Mouse (Mus musculus) heart, adult 8-10 months (tissue): ENCODE measurements at regions not wholly inside any gene's neighbourhood (a gene's known extent, or its start where the extent isn't known, plus 50 kb on each side); places are given as distances from the start of the nearest gene placed in this dataset.

Source experiments
- DNase-seq: peaks from one replicate; pipeline ENCODE4 v3.0.0; 2022; ENCODE audit warnings: low spot score

GRCm38 (mm10) chr9:74650036-74650435, 211.7 kb upstream of the Onecut1 start:
- DNase-seq = no peak

GRCm38 (mm10) chr9:74655956-74656355, 205.8 kb upstream of the Onecut1 start:
- DNase-seq = no peak

DNA sequence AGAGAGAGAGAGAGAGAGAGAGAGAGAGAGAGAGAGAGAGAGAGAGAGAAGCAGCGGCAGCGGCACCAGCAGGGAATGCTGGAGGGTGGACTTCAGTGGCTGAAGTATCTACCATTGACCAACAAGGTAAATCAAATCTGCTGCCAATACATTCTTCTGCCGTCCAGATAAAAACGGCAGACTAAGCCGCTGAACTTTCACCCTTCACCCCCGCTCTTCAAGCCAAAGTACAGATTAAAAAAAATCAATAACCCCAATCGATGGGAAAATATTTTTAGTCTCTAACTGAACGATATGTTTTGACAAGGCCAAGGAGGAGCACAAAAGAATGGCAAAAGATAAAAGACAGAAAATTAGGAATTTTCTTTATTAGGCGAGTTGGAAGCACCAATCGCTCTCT, 205.3 kb upstream of the Onecut1 start:
- DNase-seq = no peak

- no peak for DNase-seq
These were observed 190.3 kb upstream of the Onecut1 start for GRCm38 (mm10) chr9:74671356-74671952.

- no peak for DNase-seq
These were observed 189.5 kb upstream of the Onecut1 start for GRCm38 (mm10) chr9:74672261-74672660.

GRCm38 (mm10) chr9:74698229-74698628, 163.5 kb upstream of the Onecut1 start:
- no peak for DNase-seq

DNA sequence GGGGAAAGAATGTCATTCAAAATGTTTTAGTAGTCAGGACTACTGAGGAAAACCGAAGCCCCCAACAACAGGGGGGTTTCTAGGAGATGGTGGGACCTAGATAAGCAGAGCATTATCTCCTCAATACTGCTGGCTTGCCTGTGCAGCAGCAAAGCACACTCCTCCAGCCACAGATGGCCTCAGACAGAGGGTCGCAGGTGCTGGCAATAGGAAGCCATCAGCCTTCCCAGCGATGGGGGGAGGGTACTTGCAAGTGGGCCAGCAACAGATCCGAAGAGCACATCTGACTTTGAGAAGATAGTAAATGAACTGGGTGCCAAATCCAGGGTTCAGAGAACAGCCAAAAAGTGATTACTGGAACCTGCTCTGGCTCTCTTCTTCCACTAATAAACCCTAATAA, 156.0 kb upstream of the Onecut1 start:
- DNase-seq = no peak

GRCm38 (mm10) chr9:74707608-74708007, 154.1 kb upstream of the Onecut1 start:
- DNase-seq = no peak

- no peak for DNase-seq
These were observed 150.0 kb upstream of the Onecut1 start for GRCm38 (mm10) chr9:74711698-74712097.

GRCm38 (mm10) chr9:74732451-74732850, 129.3 kb upstream of the Onecut1 start:
- DNase-seq = no peak

DNA sequence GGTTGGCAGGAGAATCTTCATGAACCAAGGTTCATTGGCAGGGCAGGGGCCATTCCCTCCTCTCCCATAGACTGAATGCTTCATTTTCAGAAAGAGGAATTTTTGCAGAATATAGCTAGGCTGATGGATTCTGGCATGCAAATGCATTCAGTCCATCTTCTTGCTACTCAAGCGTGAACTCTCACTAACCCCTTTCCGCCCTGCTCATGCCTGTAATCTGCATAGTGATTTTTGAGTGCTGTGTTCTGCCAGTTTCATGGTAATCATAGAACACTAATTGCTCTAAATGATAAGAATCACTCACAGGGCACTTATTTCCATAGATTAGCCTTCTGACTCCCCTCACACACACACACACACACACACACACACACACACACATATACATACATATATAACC, 119.8 kb upstream of the Onecut1 start:
- no peak for DNase-seq

GRCm38 (mm10) chr9:74747886-74748285, 113.8 kb upstream of the Onecut1 start:
- no peak for DNase-seq

DNA sequence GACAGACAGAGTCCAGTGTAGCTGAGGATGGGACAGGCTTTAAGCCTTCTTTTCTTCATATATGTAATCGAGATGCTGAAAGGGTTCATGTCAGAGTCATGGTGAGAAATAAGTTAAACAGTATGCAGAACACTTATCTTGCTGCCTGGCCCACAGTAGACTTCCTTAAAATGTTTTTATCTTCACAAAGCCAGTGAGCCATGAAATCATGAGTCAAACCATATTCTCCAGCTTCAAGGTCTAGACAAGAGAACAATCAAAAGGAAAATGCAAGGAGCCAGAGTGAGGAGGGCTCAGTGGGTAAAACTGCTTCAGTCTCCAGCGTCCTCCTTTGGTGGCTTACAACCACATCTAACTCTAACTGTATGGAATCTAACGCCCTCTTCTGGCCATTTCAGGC, 103.7 kb upstream of the Onecut1 start:
- no peak for DNase-seq

- DNase-seq = no peak
These were observed 102.8 kb upstream of the Onecut1 start for GRCm38 (mm10) chr9:74758876-74759275.

DNA sequence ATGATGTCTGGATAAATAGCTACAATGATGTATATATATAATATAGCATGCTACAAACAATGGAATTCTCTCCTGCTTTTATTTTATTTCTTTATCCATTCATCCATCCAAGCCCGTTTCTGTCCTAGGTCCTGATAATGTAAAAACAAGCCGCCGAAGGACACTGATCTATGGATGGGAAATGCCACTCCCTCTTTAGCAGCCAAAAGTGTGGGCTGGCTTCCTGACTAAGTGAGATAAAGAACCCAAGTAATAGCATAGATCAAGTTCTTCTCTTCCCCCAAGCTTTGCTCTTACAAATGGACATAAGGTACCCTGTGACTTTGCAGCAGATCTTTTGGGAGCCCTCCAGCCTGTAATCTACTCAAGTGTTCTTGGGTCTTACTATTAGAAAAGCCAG, 81.3 kb upstream of the Onecut1 start:
- no peak for DNase-seq

- no peak for DNase-seq
These were observed 68.3 kb upstream of the Onecut1 start for GRCm38 (mm10) chr9:74793394-74793793.

DNA sequence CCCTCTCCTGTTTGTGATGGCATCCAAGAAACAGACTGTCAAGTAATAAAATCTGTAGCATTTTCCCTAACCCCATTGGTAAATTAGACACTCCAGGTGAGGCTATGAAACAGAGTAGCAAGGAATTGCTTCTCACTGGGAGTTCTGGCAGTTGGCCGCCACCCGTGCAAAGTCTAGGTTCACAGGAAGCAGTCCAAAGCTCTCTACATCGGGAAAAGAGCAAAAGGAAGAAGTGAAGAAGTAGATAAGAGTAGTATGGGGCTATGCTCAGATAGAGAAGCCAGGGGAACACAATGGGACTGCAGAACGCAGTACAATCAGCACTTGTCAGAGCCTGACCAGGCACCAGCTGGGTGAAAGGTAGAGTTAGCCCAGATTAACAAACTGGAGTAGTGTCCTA, 65.7 kb upstream of the Onecut1 start:
- DNase-seq = no peak

GRCm38 (mm10) chr9:74797272-74797844, 64.4 kb upstream of the Onecut1 start:
- no peak for DNase-seq

- no peak for DNase-seq
These were observed 60.6 kb upstream of the Onecut1 start for GRCm38 (mm10) chr9:74801091-74801490.

- DNase-seq = no peak
These were observed 50.3 kb upstream of the Onecut1 start for GRCm38 (mm10) chr9:74811437-74811836.
